Mouse (Mus musculus) MEL (cell line): Measurements from ENCODE around the gene OR5BS1P. TPM values are rescaled to one million over a fixed set of nuclear protein-coding genes. Genes with fewer than 3 reads are reported as not detected.

ENCODE experiments used
- DNase-seq: peaks from one replicate; pipeline ENCODE4 v3.0.0; 2011; ENCODE audit warnings: low read depth, low spot score
- H3K27ac ChIP-seq: 2 replicates; pipeline ENCODE4 v1.5.1; 2012; ENCODE audit warnings: low read depth, mild to moderate bottlenecking, control low read depth, low read length, moderate library complexity; ENCODE audit not compliant: control insufficient read depth
- H3K27me3 ChIP-seq, 2 experiments: fragments of 150-350 bp in 1 of 2; sonication (generic) in 1 of 2; 2 replicates each; pipeline ENCODE4 v1.6.1; 2012; ENCODE audit warnings: low read length in 2 of 2, mild to moderate bottlenecking in 2 of 2, improper control_type of control experiment in 1 of 2, moderate library complexity in 1 of 2; ENCODE audit not compliant: insufficient read depth in 2 of 2, control insufficient read depth in 1 of 2
- H3K36me3 ChIP-seq, 2 experiments: 2 replicates each; pipeline ENCODE4 v1.6.1; 2012 to 2014; ENCODE audit warnings: low read length in 2 of 2, improper control_type of control experiment in 1 of 2, inconsistent platforms in 1 of 2, mild to moderate bottlenecking in 1 of 2; ENCODE audit not compliant: insufficient read depth in 2 of 2, control insufficient read depth in 1 of 2
- H3K4me1 ChIP-seq, 2 experiments: fragments of 150-350 bp in 1 of 2; sonication (generic) in 1 of 2; 2 replicates each; pipeline ENCODE4 v1.6.1; 2012; ENCODE audit warnings: low read length in 2 of 2, improper control_type of control experiment in 1 of 2, mild to moderate bottlenecking in 1 of 2; ENCODE audit not compliant: insufficient read depth in 2 of 2, control insufficient read depth in 1 of 2
- H3K4me3 ChIP-seq, 2 experiments: fragments of 150-350 bp in 1 of 2; sonication (generic) in 1 of 2; 2 replicates each; pipeline ENCODE4 v1.5.1; 2012; ENCODE audit warnings: low read depth in 2 of 2, low read length in 2 of 2, mild to moderate bottlenecking in 2 of 2, moderate library complexity in 2 of 2, control low read depth in 1 of 2, improper control_type of control experiment in 1 of 2; ENCODE audit not compliant: control insufficient read depth in 1 of 2, insufficient read depth in 1 of 2
- H3K79me2 ChIP-seq: 2 replicates; pipeline ENCODE4 v1.6.1; 2012; ENCODE audit warnings: mild to moderate bottlenecking, low read length, moderate library complexity; ENCODE audit not compliant: control insufficient read depth, poor library complexity, insufficient read depth
- H3K9ac ChIP-seq: 2 replicates; pipeline ENCODE4 v1.6.1; 2012; ENCODE audit warnings: low read depth, mild to moderate bottlenecking, control low read depth, low read length, moderate library complexity; ENCODE audit not compliant: control insufficient read depth, poor library complexity, severe bottlenecking
- H3K9me3 ChIP-seq: fragments of 150-350 bp; sonication (generic); replicated peaks from 2 replicates; pipeline ENCODE4 v1.6.1; 2012; ENCODE audit warnings: mild to moderate bottlenecking, low read length, improper control_type of control experiment, moderate library complexity; ENCODE audit not compliant: insufficient read depth
- BHLHE40 ChIP-seq: IDR thresholded peaks from 2 replicates; pipeline ENCODE4 v1.6.1; 2012; ENCODE audit warnings: low read depth, mild to moderate bottlenecking, inconsistent platforms, low read length, improper control_type of control experiment, borderline replicate concordance
- ELF1 ChIP-seq: IDR thresholded peaks from 2 replicates; pipeline ENCODE4 v1.6.1; 2014; ENCODE audit warnings: low read depth, mild to moderate bottlenecking, inconsistent platforms, low read length, improper control_type of control experiment, moderate library complexity
- EP300 ChIP-seq, 2 experiments: IDR thresholded peaks; 2 replicates each; pipeline ENCODE4 v1.6.1; 2011; ENCODE audit warnings: improper control_type of control experiment in 2 of 2, low read length in 2 of 2, low read depth in 1 of 2, mild to moderate bottlenecking in 1 of 2
- ETS1 ChIP-seq: IDR thresholded peaks from 2 replicates; pipeline ENCODE4 v1.6.1; 2012; ENCODE audit warnings: low read depth, mild to moderate bottlenecking, inconsistent platforms, low read length, improper control_type of control experiment, moderate library complexity
- GABPA ChIP-seq: IDR thresholded peaks from 2 replicates; pipeline ENCODE4 v1.6.1; 2012; ENCODE audit warnings: low read depth, mild to moderate bottlenecking, inconsistent platforms, low read length, improper control_type of control experiment, moderate library complexity
- GATA1 ChIP-seq: IDR thresholded peaks from 2 replicates; pipeline ENCODE4 v1.6.1; 2011; ENCODE audit warnings: low read depth, low read length, improper control_type of control experiment
- KAT2A ChIP-seq: conservative IDR thresholded peaks from 2 replicates; pipeline ENCODE4 v1.6.1; 2012; ENCODE audit warnings: low read depth, low read length, improper control_type of control experiment, inconsistent platforms
- MAFK ChIP-seq: IDR thresholded peaks from 2 replicates; pipeline ENCODE4 v1.6.1; 2011; ENCODE audit warnings: low read depth, mild to moderate bottlenecking, low read length, improper control_type of control experiment, borderline replicate concordance
- MAZ ChIP-seq: IDR thresholded peaks from 2 replicates; pipeline ENCODE4 v1.6.1; 2012; ENCODE audit warnings: low read depth, mild to moderate bottlenecking, inconsistent platforms, low read length, improper control_type of control experiment
- NRF1 ChIP-seq: IDR thresholded peaks from 2 replicates; pipeline ENCODE4 v1.6.1; 2014; ENCODE audit warnings: low read depth, mild to moderate bottlenecking, inconsistent platforms, low read length, improper control_type of control experiment, moderate library complexity; ENCODE audit not compliant: poor library complexity, insufficient read depth, severe bottlenecking
- RAD21 ChIP-seq: IDR thresholded peaks from 2 replicates; pipeline ENCODE4 v1.6.1; 2011; ENCODE audit warnings: mild to moderate bottlenecking, low read depth, low read length, improper control_type of control experiment
- RCOR1 ChIP-seq: IDR thresholded peaks from 2 replicates; pipeline ENCODE4 v1.6.1; 2012; ENCODE audit warnings: low read depth, mild to moderate bottlenecking, inconsistent platforms, low read length, improper control_type of control experiment
- SIN3A ChIP-seq: IDR thresholded peaks from 2 replicates; pipeline ENCODE4 v1.6.1; 2012; ENCODE audit warnings: low read length, improper control_type of control experiment, inconsistent platforms
- SMC3 ChIP-seq: IDR thresholded peaks from 2 replicates; pipeline ENCODE4 v1.6.1; 2011; ENCODE audit warnings: low read depth, low read length, improper control_type of control experiment
- TAL1 ChIP-seq: IDR thresholded peaks from 2 replicates; pipeline ENCODE4 v1.6.1; 2012; ENCODE audit warnings: mild to moderate bottlenecking, inconsistent platforms, low read length, moderate library complexity, mixed read lengths
- TBP ChIP-seq: IDR thresholded peaks from 2 replicates; pipeline ENCODE4 v1.8.0; 2011; ENCODE audit warnings: low read depth, low read length, improper control_type of control experiment
- TCF12 ChIP-seq: IDR thresholded peaks from 2 replicates; pipeline ENCODE4 v1.6.1; 2014; ENCODE audit warnings: low read depth, mild to moderate bottlenecking, inconsistent platforms, low read length, improper control_type of control experiment, moderate library complexity
- ZKSCAN1 ChIP-seq: IDR thresholded peaks from 2 replicates; pipeline ENCODE4 v1.6.1; 2012; ENCODE audit warnings: low read depth, mild to moderate bottlenecking, inconsistent platforms, low read length, improper control_type of control experiment, moderate library complexity
- ZMIZ1 ChIP-seq: IDR thresholded peaks from 2 replicates; pipeline ENCODE4 v1.6.1; 2012; ENCODE audit warnings: low read depth, mild to moderate bottlenecking, inconsistent platforms, low read length, improper control_type of control experiment, moderate library complexity
- ZNF384 ChIP-seq: IDR thresholded peaks from 2 replicates; pipeline ENCODE4 v1.6.1; 2012; ENCODE audit warnings: low read depth, mild to moderate bottlenecking, inconsistent platforms, low read length, improper control_type of control experiment
- polyA plus RNA-seq, 2 experiments: library from polyadenylated mRNA; stranded (reverse) in 1 of 2; unstranded in 1 of 2; fragments of >175 nt in 1 of 2; fragments of >200 nt in 1 of 2; gene quantifications; 2 replicates each; pipeline versions ENCODE4 v1.2.1 to v1.2.4; 2012; ENCODE audit warnings: low replicate concordance in 2 of 2, low read depth in 1 of 2; ENCODE audit not compliant: insufficient read length in 2 of 2, insufficient read depth in 1 of 2, missing spikeins in 1 of 2
- total RNA-seq: library from RNA; depleted of rRNA; stranded (reverse); fragments of 300-350 nt; gene quantifications from 2 replicates; pipeline ENCODE4 v1.2.3, GENCODE M21; 2012

Gene OR5BS1P
- total and polyA plus RNA-seq, 3 experiments: 0.04 TPM; not detected in 2

GRCm38 (mm10) chr15:98486433-98487021, 16.8 kb downstream of the OR5BS1P start:
- TF ChIP-seq BHLHE40 (peak; percentile 97), MAFK (peak; percentile 67; the same call in 1 of the 2 replicates), ZKSCAN1 (no peak), SIN3A (peak; percentile 76), EP300 (IDR thresholded peaks at IDR 0.05; ENCODE audit: low read depth in 1 of 2, low read length in 2 of 2) (peak; percentile 86 to 94), GABPA (no peak), RCOR1 (peak; percentile 98), NRF1 (no peak), MAZ (peak; percentile 57; the same call in 1 of the 2 replicates), ZNF384 (peak; percentile 95), TBP (0 out of 2 replicates have a peak, but pooled peaks have one; percentile 20), TAL1 (peak; percentile 70), ZMIZ1 (0 out of 2 replicates have a peak, but pooled peaks have one; percentile 46), RAD21 (no peak), SMC3 (no peak), ELF1 (peak; percentile 20), ETS1 (peak; percentile 89), GATA1 (peak; percentile 94), TCF12 (peak; percentile 97)
- TF ChIP-seq, all 39 proteins: peak for 14
- H3K9me3 ChIP-seq: no peaks in the 10 kb centered on the region
- H3K4me1 ChIP-seq: peaks cover 21 to 23% of the 10 kb centered on the region in 2 experiments
- peak; percentile 77 for DNase-seq
- H3K4me3 ChIP-seq: no peak overlapping the region
- H3K36me3 ChIP-seq: peaks cover 0 to 21% of the 10 kb centered on the region in 2 experiments; a peak in 2 of 4 replicates
- no peaks in the 10 kb centered on the region for H3K27me3 ChIP-seq
- peak overlapping the region; percentile 39; the same call in 1 of the 2 replicates for H3K27ac ChIP-seq
- no peaks in the 10 kb centered on the region for H3K79me2 ChIP-seq
- H3K9ac ChIP-seq: no peak overlapping the region

- no peak for DNase-seq
- no peaks in the 10 kb centered on the region for H3K9me3 ChIP-seq
- no peaks in the 10 kb centered on the region for H3K79me2 ChIP-seq
- H3K27ac ChIP-seq: no peak overlapping the region
- H3K36me3 ChIP-seq: peaks cover 0 to 3% of the 10 kb centered on the region in 2 experiments; a peak in 2 of 4 replicates
- peaks cover 1 to 6% of the 10 kb centered on the region in 2 experiments; a peak in 3 of 4 replicates for H3K4me1 ChIP-seq
- no peak overlapping the region for H3K4me3 ChIP-seq
- TF ChIP-seq KAT2A: no peak
- TF ChIP-seq TAL1: no peak
- no peak for TF ChIP-seq ELF1
- TF ChIP-seq RCOR1: peak; percentile 77
- no peak for TF ChIP-seq ETS1
- peak in 1 of 2 experiments; percentile 20; a peak in 1 of 4 replicates for TF ChIP-seq EP300 (IDR thresholded peaks at IDR 0.05; ENCODE audit: low read depth in 1 of 2, low read length in 2 of 2)
- TF ChIP-seq TBP: no peak
- peaks cover 7 to 12% of the 10 kb centered on the region in 2 experiments for H3K27me3 ChIP-seq
- H3K9ac ChIP-seq: no peak overlapping the region
Measured at GRCm38 (mm10) chr15:98491332-98491731, 21.6 kb downstream of the OR5BS1P start.
